Mouse (Mus musculus) C2C12 (cell line): Measurements from ENCODE around the gene Mfap2.

Experiments used
- CTCF ChIP-seq: IDR thresholded peaks from one replicate; pipeline ENCODE4 v1.5.1; 2011; ENCODE audit not compliant: control insufficient read depth, insufficient read depth, insufficient read length
- MAX ChIP-seq: IDR thresholded peaks from one replicate; pipeline ENCODE4 v1.6.1; 2011; ENCODE audit warnings: mild to moderate bottlenecking, control low read depth
- USF1 ChIP-seq: IDR thresholded peaks from one replicate; pipeline ENCODE4 v1.6.1; 2011; ENCODE audit warnings: low read depth, mild to moderate bottlenecking, control low read depth, moderate library complexity

DNA sequence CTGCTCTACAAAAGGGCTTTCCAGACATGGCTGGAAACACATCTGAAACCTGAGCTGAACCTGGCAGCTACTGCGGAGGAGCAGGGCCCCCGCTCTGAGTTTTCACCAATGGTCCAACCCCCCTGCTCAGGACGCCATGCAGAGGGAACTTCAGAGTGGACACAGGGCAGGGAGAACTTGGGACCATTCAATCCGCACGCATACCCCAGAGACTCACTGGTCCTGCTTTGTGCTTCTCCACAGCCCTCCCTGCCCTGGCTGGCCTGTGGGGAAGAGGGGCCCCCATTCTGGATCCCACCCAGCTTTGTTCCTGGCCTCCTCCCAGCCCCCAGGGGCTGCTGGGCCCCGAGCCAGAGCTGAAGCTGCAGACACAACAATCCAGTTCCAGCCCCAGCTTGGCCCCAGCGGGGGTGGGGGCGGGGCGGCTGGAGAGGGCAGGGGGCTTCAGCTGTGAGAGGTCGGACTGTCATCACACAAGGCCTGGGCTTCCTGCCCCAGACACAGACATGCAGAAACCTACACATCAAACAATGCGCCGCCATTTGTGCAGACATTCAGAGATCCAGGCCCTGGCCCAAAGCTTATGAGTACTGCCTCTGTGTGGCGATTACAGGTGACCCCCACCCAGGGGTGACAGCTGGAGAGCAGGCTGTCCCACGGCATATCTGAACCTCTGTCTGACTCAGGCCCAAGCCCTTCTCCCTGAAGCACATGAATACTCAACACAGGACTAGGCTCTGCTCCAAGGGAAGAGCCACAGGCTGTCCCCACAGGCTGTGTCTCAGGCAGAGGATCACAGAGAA, 10.8 kb downstream of the Mfap2 start:
- TF ChIP-seq CTCF (no peak), MAX (no peak), USF1 (no peak)
